Mouse (Mus musculus) NIH3T3 (cell line): ENCODE results near the gene Adgrd1.

ENCODE experiments used
- DNase-seq: peaks from one replicate; pipeline ENCODE4 v3.0.0-alpha.2; 2012; ENCODE audit warnings: low read depth

The Adgrd1 gene

DNA sequence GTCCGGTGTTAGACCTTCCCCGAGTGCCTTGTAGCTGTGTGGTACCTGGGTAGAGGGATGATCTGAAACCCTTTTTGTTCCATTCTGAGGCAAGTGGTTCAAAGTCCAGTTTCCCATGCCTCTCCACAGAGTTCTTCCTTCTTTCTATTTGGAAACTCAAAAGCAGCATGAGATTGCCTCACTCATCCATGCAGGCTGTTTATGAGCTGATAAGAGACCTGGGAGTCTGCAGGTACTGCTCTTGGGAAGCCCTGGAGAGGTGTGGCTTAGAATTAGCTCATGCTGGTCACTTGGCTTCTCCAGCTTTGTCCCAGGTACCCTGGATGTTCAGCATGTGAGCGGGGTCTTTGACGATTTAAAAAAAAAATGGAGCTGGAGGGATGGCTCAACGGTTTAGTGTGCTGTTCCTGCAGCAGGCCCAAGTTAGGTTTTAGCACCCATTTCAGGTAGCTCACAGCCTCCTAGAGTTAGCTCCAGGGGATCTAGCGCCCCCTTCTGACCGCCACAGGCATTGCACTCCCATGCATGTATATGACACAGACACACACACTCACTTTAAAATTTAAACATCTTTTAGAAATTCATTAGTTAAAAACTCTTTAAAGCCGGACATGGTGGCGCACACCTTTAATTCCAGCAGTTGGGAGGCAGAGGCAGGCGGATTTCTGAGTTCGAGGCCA is 65.0 kb downstream of the Adgrd1 start:
- no peak for DNase-seq

GRCm38 (mm10) chr5:129163416-129163815 is 66.9 kb downstream of the Adgrd1 start:
- no peak for DNase-seq

- DNase-seq = peak; percentile 39
Observed at GRCm38 (mm10) chr5:129164091-129164490, 67.5 kb downstream of the Adgrd1 start.

DNA sequence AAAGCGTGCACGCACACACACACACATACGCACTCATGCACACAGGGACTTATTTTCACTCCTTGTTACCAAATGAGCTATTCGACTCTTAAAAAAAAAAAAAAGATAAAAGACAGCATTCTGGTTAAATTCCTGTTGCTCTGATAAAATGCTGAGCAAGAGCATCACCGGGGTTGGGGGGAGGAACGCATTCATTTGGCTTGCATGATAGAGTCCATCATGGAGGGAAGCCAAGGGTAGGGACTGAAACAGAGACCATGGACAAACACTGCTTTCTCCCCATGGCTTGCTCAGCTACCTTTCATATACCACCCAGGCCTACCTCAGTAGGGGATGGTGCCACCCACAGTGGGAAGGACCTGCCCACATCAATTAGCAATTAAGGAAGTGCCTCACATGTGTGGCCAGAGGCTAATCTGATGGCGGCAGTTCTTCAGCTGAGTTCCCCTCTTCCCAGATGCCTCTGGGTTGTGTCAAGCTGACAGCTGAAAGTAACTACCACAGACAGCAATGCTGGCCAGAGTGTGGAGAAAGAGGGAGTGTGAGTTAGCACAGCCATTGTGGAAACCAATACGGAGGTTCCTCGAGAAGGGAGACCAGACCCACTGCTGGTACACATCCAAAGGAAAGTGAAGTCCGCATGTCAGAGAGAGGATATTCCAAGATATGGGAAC is 68.5 kb downstream of the Adgrd1 start:
- DNase-seq = no peak

DNA sequence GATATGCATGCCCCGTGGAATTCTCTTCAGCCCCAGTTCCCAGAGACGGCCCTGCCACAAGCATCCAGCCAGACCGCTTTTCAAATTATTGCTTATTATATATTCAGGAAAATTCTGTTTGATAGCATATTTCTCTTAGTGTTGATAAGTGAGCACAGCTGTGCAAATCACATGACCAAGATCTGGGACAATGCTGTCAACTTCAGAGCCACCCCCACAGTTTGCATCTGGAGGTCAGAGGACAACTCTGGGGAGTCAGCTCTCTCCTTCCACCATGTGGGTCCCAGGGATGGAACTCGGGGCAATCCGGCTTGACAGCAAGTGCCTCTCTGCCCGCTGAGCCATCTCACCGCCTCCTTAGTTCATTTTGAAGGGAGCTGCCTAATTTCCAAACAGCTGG is 69.0 kb downstream of the Adgrd1 start:
- no peak for DNase-seq

GRCm38 (mm10) chr5:129169090-129169489 is 72.5 kb downstream of the Adgrd1 start:
- no peak for DNase-seq

GRCm38 (mm10) chr5:129169567-129169966 is 73.0 kb downstream of the Adgrd1 start:
- DNase-seq = no peak

DNA sequence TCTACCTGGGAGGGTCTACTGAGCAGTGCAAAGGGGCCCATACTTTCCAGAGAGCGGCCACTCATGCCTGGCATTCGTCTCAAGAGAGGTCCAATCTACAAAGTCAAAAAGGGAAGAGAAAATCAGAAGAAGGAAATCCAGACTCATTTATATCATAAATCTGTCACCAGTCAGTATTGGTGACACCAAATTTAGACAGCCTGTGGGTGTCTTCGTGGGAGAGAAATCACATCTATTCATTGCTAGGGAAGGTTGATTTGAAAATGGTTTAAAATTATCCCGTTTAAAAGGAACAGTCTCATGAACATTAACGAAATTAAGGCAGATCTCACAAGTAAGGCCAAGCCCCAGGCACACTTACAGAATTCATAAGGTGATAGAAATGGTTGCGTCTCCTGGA is 76.0 kb downstream of the Adgrd1 start:
- no peak for DNase-seq

- no peak for DNase-seq
Observed at GRCm38 (mm10) chr5:129175925-129176324, 79.4 kb downstream of the Adgrd1 start.

DNA sequence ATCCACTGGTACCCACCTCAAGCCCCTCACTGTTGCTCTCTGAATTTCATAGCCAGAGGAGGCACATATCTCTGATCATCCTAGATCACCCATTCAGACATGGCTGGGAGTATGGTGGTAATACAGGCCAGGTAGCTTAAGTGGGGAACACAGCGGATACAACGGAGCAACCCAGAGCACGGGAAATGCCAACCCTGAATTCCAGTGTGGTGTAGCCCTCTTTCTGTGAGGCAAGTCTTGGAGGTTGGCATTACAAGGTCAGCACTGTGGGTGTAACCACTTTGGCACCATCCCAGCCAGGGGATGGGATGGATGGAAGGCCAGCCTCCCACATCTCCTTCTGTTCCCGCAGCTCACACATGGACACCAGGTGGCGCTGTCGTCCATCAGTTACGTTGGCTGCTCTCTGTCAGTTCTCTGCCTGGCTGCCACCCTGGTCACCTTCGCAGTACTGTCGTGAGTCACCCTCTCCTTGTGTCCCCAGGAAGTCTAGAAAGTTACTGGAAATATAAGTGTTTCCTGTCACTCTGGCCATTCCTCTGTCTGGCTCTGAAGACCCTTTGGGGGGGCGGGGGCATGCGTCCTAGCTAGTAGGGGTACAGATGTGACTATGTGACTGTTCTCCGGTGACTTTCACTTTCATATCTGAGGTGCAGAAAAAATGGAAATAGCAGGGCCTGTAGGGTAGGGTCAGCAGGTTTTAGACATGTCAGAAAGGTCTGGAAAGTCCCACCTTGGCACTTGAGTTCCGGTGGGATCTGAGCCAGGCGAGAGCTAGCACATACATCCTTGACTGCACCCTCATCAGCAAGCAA is 81.4 kb downstream of the Adgrd1 start:
- peak; percentile 86 for DNase-seq

DNA sequence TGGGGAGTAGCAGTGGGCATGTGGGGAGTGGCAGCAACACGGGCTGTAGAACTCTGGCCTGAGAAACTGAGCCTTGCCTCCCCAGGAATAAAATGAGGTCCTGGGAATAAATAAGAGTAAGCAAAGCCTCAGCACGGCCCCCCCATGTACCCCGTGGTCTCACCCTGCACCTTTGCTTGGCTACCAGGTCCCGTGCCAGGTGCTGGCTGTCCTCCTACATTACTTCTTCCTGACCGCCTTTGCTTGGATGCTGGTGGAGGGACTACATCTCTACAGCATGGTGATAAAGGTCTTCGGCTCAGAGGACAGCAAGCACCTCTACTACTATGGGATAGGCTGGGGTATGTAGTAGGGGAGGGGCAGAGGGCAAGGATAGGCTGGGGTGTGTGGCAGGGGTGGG is 82.8 kb downstream of the Adgrd1 start:
- DNase-seq = no peak

DNA sequence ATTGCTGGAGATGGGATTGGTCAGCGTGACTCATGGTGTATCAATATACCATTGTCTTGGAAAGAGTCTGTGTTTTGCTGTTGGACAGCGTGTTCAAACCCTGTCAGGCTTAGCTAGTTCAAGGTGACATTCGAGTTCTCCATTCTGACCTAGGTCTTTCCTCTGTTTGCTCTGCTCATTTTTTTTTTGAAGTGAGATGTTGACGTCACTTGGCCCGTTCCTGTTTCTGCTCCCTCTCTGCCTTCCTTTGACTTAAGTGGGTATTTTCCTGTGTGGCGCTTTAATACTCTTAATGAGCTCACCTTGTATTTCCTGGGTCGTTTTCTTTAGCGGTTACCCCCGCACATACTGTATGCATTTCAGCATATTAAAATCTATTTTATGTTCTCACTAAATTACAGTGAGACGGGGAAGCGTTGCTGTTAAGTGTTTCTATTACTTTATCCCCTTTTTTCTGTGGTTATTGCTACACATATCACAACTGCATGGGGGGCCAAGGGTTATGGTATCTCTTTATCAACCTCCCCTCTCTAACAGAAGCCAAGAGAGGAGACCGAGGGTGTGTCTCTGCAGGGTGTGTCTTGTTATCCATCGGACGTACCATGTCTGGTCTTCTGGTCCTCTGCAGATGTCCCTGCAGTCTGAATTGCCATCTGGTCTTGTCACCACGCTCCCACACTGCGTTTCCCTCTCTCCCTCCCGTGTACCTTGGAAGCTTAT is 83.6 kb downstream of the Adgrd1 start:
- no peak for DNase-seq

- DNase-seq = no peak
Observed at GRCm38 (mm10) chr5:129180715-129181228, 84.2 kb downstream of the Adgrd1 start.

GRCm38 (mm10) chr5:129181450-129181849 is 84.9 kb downstream of the Adgrd1 start:
- no peak for DNase-seq

DNA sequence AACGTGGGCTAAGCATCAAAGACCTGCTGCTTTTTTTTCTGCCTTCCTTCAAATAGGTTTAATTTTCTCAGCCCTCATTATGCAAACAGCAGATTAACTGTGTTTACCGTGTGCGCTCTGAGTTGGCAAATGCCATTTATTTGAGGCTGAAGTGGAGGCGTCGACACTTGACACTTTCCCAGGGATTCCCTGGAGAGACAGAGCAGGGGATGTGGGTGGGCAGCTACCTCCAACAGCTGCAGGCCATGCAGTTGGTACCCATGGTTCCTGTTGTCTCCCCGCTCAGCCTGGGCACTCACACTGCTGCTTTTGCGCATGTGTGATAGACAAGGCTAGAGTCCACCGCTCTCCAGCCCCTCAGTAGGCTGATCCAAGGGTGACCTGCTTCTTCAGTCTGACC is 86.0 kb downstream of the Adgrd1 start:
- no peak for DNase-seq

DNA sequence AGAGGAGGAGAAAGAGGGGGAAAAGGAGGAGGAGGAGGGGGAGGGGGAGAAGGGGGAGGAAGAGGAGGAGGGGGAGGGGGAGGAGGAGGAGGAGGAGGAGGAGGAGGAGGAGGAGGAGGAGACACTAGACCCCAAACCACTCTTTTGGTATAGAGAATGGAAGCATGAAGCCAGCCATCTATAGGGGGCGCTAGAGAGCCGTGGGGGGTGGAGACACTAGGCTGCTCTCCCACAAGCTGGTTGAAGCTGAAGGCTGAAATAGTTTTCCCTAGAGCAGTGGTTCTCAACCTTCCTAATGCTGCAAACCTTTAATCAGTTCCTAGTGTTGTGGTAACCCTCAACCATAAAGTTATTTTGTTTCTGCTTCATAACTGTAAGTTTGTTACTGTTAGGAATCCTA is 89.7 kb downstream of the Adgrd1 start:
- peak; percentile 27 for DNase-seq

- no peak for DNase-seq
Observed at GRCm38 (mm10) chr5:129186926-129187325, 90.4 kb downstream of the Adgrd1 start.

DNA sequence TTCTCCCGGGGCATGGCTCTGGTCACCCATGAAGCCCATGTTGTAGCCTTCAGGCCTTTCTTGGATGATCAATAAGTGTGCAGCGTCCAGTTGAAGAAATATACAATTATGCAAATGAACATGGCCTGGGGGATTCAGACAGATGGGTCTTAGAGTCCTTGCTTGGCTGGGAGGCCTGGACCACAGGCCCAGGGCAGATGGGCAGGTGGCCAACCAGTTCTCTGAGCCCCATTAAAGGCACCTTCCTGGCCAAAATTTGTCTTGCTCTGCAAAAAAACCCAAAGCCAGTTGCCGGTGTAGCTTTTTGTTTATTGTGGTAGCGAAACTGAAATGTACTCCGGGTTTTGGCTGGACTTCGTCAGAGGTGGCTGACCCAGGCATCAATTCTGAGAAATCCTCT is 92.5 kb downstream of the Adgrd1 start:
- peak; percentile 8 for DNase-seq

GRCm38 (mm10) chr5:129190077-129190476 is 93.5 kb downstream of the Adgrd1 start:
- no peak for DNase-seq

DNA sequence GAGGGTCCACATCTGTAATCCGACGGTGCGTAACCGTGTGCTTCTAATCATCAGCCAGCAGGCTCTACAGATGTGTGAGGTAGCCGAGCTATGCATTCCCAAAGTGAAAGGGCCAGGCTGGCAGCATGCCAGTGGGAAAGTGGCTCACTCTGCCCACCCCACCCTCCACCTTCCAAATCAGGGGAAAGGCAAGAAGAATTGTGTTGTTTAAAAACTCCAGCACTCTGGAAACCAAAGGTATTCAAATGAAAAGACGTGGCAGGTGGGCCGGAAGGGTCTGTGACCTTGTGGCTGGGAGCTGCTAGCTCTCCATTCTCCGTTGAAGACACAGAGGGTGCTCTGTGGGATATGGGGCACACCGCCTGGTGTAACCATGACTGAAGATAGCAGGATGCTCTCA is 100.0 kb downstream of the Adgrd1 start:
- no peak for DNase-seq

- DNase-seq = no peak
Observed at GRCm38 (mm10) chr5:129196971-129197519, 100.5 kb downstream of the Adgrd1 start.

DNA sequence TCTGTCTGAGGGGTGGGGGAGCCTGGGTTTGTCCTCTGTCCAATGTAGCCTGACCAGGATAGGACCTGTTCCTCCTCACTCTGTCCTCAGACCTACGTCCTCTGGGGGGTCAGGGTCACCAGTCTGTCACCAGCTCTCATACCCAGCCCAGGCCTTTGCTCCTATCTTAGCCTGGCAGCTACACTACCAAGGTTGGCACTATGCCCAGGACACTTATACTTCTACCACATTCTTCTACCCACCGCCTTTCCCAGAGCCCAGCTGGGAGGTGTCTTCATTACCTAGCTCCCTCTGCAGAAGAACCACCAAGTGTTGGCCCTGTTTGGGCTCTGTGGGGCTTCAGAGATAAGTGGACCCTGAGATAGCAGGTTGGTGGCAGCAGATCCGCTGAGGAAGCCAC is 103.6 kb downstream of the Adgrd1 start:
- DNase-seq = no peak
